Mouse (Mus musculus) intestine, embryonic 15.5 days (tissue): ENCODE data around the gene Hagh. TPM values are rescaled to one million over a fixed set of nuclear protein-coding genes. Genes with fewer than 3 reads are reported as not detected.

Source experiments
- ATAC-seq: fragments of 200-750 bp; cut with Nextera tagmentation; 2 replicates; pipeline ENCODE4 v1.8.0; 2017; ENCODE audit warnings: moderate TSS enrichment, moderate library complexity
- H3K27ac ChIP-seq: fragments of 300-500 bp; sonication (generic); 2 replicates; pipeline ENCODE4 v1.5.1; 2015; ENCODE audit warnings: mild to moderate bottlenecking, inconsistent platforms
- H3K27me3 ChIP-seq: fragments of 300-500 bp; sonication (generic); replicated peaks from 2 replicates; pipeline ENCODE4 v1.6.1; 2015; ENCODE audit warnings: inconsistent platforms
- H3K36me3 ChIP-seq: fragments of 300-500 bp; sonication (generic); 2 replicates; pipeline ENCODE4 v1.6.1; 2015; ENCODE audit warnings: inconsistent platforms
- H3K4me1 ChIP-seq: fragments of 300-500 bp; sonication (generic); replicated peaks from 2 replicates; pipeline ENCODE4 v1.6.1; 2015; ENCODE audit warnings: inconsistent platforms
- H3K4me2 ChIP-seq: fragments of 300-500 bp; sonication (generic); replicated peaks from 2 replicates; pipeline ENCODE4 v1.6.1; 2015; ENCODE audit warnings: mild to moderate bottlenecking, inconsistent platforms
- H3K4me3 ChIP-seq: fragments of 300-500 bp; sonication (generic); replicated peaks from 2 replicates; pipeline ENCODE4 v1.5.1; 2015; ENCODE audit warnings: inconsistent platforms
- H3K9ac ChIP-seq: fragments of 300-500 bp; sonication (generic); 2 replicates; pipeline ENCODE4 v1.6.1; 2015; ENCODE audit warnings: inconsistent platforms
- H3K9me3 ChIP-seq: fragments of 300-500 bp; sonication (generic); 2 replicates; pipeline ENCODE4 v1.6.1; 2016; ENCODE audit warnings: inconsistent platforms
- WGBS: fragments of 180-500 bp; shearing (Covaris S2); methylation state at CpG from one replicate; pipeline ENCODE4 v1.1.7; 2015; 5-methylcytosine and 5-hydroxymethylcytosine counted together
- polyA plus RNA-seq: library from polyadenylated mRNA; unstranded; fragments of >200 nt; fragmentation: Nextera tagmentation; extraction: Ambion mirVana; gene quantifications from 2 replicates; pipeline ENCODE4 v1.2.1, GENCODE M21; 2015

The Hagh gene
- polyA plus RNA-seq, result 55.1 and 69.8 TPM in 2 replicates

DNA sequence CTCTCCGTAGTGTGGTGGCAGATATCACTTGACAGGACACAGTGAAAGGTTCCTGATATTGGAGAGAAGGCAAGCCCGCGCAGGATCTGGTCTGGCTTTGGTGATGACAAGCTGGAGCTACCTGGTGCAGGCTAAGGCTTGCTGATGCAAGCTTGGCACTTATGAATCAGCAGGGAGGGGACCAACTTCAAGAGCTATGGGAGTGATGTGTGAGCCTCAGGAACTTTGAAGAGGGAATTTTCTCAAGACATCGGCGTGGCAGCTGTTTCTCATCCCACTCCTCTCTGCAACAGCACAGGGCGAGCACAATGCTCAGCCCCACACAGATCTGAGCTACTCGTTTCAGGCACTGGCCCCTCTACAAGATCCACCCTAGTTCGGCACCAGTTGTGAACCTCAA, at the start of gene Hagh:
TSS of gene Hagh (plus strand) at position 302 of the 400 bp plus-strand sequence.
- no peak for ATAC-seq
- H3K4me2 ChIP-seq, result no peak within 1 kb of the TSS
- H3K4me3 ChIP-seq, result no peak within 1 kb of the TSS
- no peak within 1 kb of the TSS for H3K27ac ChIP-seq
- WGBS, result 58% methylated on average over 8 of the region's 8 CpGs
- no peaks in the 10 kb centered on the region for H3K9me3 ChIP-seq
- no peak within 1 kb of the TSS for H3K9ac ChIP-seq
- H3K36me3 ChIP-seq, result no peaks in the 10 kb centered on the region
- 0 out of 2 replicates have a peak, but pooled peaks cover 3% of the 10 kb centered on the region for H3K27me3 ChIP-seq
- H3K4me1 ChIP-seq, result no peaks in the 10 kb centered on the region

DNA sequence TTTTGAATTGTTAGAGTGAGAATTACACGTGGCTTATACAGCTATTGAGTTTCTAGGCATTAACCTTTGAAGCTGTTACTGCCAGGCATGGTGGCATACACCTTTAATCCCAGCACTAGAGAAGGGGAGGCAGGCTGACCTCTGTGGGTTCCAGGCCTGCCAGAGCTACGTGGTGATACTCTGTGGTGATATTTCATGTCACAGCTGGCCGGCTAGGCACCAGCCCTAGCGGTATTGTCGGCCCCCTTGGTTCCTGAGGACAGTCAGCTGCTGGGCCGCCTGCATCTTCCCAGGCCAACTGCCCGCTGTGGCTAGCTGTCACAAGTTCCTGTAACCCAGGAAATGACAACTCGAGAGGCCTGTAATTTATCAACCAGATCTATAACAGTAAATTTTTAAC, 47.8 kb upstream of the Hagh start:
- Histone ChIP-seq H3K9ac (no peak overlapping the region), H3K4me2 (no peak overlapping the region), H3K36me3 (no peaks in the 10 kb centered on the region), H3K27me3 (no peaks in the 10 kb centered on the region), H3K4me1 (no peaks in the 10 kb centered on the region), H3K4me3 (no peak overlapping the region), H3K27ac (no peak overlapping the region), H3K9me3 (no peaks in the 10 kb centered on the region)
- 49% methylated on average over 8 of the region's 8 CpGs for WGBS
- ATAC-seq, result no peak

DNA sequence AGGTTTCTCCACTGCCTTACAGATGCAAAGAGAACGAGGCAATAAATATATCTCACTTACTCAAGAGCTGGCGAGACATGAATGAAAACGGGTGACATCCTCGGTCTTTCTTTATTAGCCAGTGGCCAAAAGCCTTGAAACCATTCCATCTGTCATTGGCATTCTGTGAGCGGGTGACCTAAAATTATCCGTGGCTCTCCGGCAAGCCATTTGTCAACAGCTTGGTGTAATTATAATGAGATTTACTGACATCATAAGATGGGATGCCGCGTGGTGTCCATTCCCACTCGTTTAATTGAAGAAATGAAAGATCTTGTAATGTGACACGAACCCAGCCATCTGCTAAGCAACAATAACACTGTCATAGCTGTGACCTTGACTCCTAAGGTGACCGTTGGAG, 45.2 kb upstream of the Hagh start:
- no peaks in the 10 kb centered on the region for H3K9me3 ChIP-seq
- H3K36me3 ChIP-seq, result no peaks in the 10 kb centered on the region
- no peak overlapping the region for H3K9ac ChIP-seq
- no peak for ATAC-seq
- H3K27ac ChIP-seq, result no peak overlapping the region
- H3K4me2 ChIP-seq, result no peak overlapping the region
- H3K4me1 ChIP-seq, result no peaks in the 10 kb centered on the region
- H3K4me3 ChIP-seq, result no peak overlapping the region
- H3K27me3 ChIP-seq, result no peaks in the 10 kb centered on the region
- 76% methylated on average over 12 of the region's 12 CpGs for WGBS

DNA sequence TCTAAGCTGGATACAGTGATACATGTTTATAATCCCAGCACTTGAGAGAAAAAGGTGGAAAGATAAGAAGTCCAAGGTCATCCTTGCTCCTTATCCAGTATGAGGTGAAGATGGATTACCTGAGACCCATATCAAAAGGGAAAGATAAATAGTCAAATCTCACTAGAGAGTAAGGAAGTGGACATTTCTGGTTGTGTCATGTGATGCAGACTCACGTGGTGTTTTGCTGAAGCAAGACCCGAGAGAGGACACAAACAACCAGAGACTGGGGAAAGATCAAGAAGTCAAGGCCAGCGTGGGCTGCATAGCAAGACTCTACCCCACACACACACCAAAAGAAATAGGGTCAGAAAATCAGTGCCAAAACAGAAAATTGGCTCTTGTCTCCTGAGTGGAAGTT, 43.0 kb upstream of the Hagh start:
- WGBS, result 60% methylated on average over 3 of the region's 3 CpGs

DNA sequence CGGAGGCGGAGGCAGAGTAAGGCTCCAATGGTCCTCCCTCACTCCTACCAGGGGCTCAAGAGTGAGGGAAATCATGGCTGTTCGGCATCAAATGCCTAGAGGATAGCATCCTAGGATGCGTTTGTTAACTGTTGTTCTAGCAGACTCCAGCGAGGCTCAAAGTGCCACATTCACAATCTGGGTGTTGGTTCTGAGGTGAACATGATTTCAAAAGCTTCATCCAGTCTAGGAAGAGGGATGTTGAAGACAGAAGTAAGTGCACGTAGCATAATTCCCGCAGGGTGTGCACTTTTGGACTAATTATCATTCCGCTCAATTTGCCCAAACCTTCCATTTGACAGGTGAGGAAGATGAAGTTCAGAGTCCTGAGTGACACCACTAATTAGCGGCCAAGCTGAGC, 41.7 kb upstream of the Hagh start:
- Histone ChIP-seq H3K36me3 (no peaks in the 10 kb centered on the region), H3K27me3 (no peaks in the 10 kb centered on the region), H3K4me2 (no peak overlapping the region), H3K4me1 (no peaks in the 10 kb centered on the region), H3K4me3 (no peak overlapping the region), H3K27ac (no peak overlapping the region), H3K9ac (no peak overlapping the region), H3K9me3 (no peaks in the 10 kb centered on the region)
- WGBS, result 56% methylated on average over 9 of the region's 9 CpGs
- no peak for ATAC-seq

More for the DNA sequence above, 43.0 kb upstream of the Hagh start:
- Histone ChIP-seq H3K4me1 (no peaks in the 10 kb centered on the region), H3K27ac (no peak overlapping the region), H3K27me3 (no peaks in the 10 kb centered on the region), H3K36me3 (no peaks in the 10 kb centered on the region), H3K9me3 (no peaks in the 10 kb centered on the region), H3K4me2 (no peak overlapping the region), H3K4me3 (no peak overlapping the region), H3K9ac (no peak overlapping the region)
- no peak for ATAC-seq

DNA sequence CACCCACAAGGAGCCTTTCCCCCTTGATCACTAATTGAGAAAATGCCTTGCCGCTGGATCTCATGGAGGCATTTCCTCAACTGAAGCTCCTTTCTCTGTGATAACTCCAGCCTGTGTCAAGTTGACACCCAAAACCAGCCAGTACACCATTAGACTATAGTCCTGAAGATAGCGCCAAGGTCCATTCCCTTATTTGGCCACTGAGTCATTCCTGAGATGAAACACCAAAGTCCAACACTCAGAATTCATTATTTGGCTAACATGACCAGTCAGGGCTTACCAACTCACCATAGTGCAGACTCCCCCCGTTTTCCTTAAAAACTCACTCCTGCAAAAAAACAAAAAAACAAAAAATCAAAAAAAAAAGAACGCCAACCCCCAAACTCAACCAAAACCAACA, 40.5 kb upstream of the Hagh start:
- no peaks in the 10 kb centered on the region for H3K9me3 ChIP-seq
- peaks cover 4% of the 10 kb centered on the region for H3K27me3 ChIP-seq
- ATAC-seq, result no peak
- no peak overlapping the region for H3K9ac ChIP-seq
- WGBS, result 80% methylated on average over 4 of the region's 4 CpGs
- H3K4me1 ChIP-seq, result peaks cover 1% of the 10 kb centered on the region; the same call in 1 of the 2 replicates
- no peak overlapping the region for H3K4me2 ChIP-seq
- no peak overlapping the region for H3K27ac ChIP-seq
- no peaks in the 10 kb centered on the region for H3K36me3 ChIP-seq
- H3K4me3 ChIP-seq, result no peak overlapping the region

DNA sequence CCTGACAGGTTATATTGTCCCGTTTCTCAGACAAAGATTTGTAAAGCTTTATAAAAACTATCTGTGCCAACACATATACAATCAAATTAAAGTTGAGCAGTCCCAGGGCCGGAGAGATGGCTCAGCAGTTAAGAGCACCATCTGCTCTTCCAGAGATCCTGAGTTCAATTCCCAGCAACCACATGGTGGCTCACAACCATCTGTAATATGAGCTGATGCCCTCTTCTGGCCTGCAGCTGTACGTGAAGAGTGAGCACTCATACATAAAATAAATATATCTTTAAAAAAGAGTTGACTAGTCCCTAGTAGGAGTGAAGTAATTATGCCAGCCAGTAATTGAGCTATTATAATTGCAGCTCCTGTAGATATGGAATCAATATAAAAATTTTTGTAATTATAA, 39.4 kb upstream of the Hagh start:
- no peaks in the 10 kb centered on the region for H3K9me3 ChIP-seq
- WGBS, result 50% methylated on average over 3 of the region's 3 CpGs

DNA sequence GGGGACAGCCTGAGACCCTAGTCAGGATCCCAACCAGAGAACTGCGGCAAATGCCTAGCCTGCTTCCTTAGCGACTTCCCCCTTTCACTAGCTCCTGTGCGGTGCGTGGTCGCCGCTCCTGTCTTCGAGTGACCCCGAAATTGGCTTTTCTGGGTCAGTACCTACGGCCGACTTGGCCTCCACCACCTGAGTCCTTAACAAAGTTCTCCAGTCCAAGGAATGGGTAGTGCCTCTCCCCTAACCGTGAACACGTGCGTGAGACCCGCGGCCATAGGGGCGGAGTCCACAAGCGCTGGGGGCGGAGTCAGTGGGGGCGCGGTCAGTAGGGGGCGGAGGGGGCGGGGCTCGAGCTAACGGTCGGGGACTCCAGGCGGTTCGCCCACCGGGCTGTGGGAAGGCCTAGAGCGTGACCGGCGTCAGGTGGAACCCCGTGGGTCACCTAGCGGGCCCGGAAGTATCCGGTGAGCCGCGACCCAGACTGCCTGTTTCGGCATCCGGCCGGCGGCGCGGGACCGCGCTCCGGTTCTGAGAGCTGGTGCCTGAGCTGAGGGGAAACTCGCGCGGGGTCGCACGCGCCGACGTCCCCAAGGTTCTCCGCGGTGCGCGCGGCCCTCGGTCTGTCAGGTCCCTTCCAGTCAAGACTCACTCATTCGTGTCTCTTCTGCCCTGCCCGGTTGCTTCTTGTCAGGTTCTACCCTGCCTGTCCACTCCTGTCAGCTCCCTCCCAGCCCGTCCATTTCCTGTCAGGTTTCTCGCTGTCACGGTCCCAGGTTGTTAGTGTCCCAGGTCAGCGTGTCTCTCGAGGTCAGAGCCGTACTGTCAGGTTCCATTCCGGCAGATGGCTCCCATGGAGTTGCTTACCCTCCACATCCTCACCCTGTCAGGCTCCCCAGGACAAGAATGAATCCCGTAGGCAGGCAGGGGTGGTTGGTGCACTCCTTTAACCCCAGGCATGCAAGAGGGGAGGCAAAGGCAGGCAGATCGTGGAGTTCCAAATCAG, 35.7 kb upstream of the Hagh start, which contains the start of gene Meiob:
TSS of gene Meiob (plus strand) at position 338 of the 1,000 bp plus-strand sequence.
- ATAC-seq, result peak; percentile 97
- peak within 1 kb of the TSS; percentile 66 for H3K4me3 ChIP-seq
- H3K27me3 ChIP-seq, result peaks cover 12% of the 10 kb centered on the region
- H3K4me1 ChIP-seq, result peaks cover 4% of the 10 kb centered on the region; the same call in 1 of the 2 replicates
- H3K9ac ChIP-seq, result peak within 1 kb of the TSS; percentile 53
- no peak within 1 kb of the TSS for H3K27ac ChIP-seq
- H3K4me2 ChIP-seq, result peak within 1 kb of the TSS; percentile 96
- H3K36me3 ChIP-seq, result no peaks in the 10 kb centered on the region
- H3K9me3 ChIP-seq, result no peaks in the 10 kb centered on the region
- under 1% methylated on average over 71 of the region's 71 CpGs for WGBS

More for the DNA sequence above, 39.4 kb upstream of the Hagh start:
- H3K9ac ChIP-seq, result no peak overlapping the region
- no peak overlapping the region for H3K4me3 ChIP-seq
- H3K27me3 ChIP-seq, result peaks cover 12% of the 10 kb centered on the region
- no peak for ATAC-seq
- H3K4me1 ChIP-seq, result peaks cover 4% of the 10 kb centered on the region; the same call in 1 of the 2 replicates
- H3K27ac ChIP-seq, result no peak overlapping the region
- H3K36me3 ChIP-seq, result no peaks in the 10 kb centered on the region
- no peak overlapping the region for H3K4me2 ChIP-seq

DNA sequence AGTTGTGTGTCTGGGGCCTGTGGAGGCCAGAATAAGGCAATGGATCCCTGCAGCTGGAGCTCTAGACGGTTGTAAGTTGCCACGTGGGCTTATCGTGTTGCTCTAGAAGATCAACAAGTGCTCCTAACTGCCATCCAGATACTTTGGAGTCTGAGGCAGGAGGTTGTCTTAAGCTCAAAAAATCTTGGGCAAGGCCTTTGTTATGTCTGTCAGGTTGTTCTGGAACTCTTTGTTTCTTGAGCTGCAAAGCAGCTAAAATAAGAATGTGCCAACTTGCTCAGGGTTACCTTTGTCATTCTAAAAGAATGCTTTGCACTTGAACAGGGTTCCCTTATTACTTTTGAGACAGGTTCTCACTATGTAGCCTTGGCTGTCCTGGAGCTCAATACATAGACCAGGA, 28.7 kb upstream of the Hagh start:
- H3K9me3 ChIP-seq, result no peaks in the 10 kb centered on the region
- WGBS, result 73% methylated on average over 3 of the region's 3 CpGs
- no peaks in the 10 kb centered on the region; the same call in 1 of the 2 replicates for H3K27me3 ChIP-seq
- H3K4me3 ChIP-seq, result no peak overlapping the region
- no peaks in the 10 kb centered on the region for H3K4me1 ChIP-seq
- ATAC-seq, result no peak
- no peaks in the 10 kb centered on the region for H3K36me3 ChIP-seq
- H3K27ac ChIP-seq, result no peak overlapping the region
- H3K9ac ChIP-seq, result no peak overlapping the region
- H3K4me2 ChIP-seq, result no peak overlapping the region

DNA sequence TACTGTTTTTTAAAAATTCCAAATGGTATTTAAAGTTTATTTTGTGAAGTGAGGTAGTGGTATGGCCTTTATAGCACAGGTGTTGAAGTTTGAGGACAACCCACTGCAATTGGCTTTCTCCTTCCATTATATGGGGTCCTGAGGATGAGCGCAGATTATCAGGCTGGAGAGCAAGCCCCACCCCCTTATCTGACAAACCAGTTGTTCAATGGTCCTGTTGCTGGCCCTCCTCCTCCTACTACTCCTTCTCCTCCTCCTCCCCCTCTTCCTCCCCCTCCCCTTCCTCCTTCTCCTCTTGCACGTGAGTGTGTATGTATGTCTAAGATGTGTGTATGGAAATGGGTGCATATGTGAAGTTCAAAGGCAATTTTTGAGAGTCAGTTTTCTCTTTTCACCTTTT, 27.7 kb upstream of the Hagh start:
- 36% methylated on average over 2 of the region's 2 CpGs for WGBS
- no peak overlapping the region for H3K4me3 ChIP-seq
- H3K9ac ChIP-seq, result no peak overlapping the region
- no peak overlapping the region for H3K4me2 ChIP-seq
- no peaks in the 10 kb centered on the region for H3K4me1 ChIP-seq
- no peak overlapping the region for H3K27ac ChIP-seq
- ATAC-seq, result no peak
- no peaks in the 10 kb centered on the region; the same call in 1 of the 2 replicates for H3K27me3 ChIP-seq
- H3K36me3 ChIP-seq, result no peaks in the 10 kb centered on the region
- no peaks in the 10 kb centered on the region for H3K9me3 ChIP-seq

DNA sequence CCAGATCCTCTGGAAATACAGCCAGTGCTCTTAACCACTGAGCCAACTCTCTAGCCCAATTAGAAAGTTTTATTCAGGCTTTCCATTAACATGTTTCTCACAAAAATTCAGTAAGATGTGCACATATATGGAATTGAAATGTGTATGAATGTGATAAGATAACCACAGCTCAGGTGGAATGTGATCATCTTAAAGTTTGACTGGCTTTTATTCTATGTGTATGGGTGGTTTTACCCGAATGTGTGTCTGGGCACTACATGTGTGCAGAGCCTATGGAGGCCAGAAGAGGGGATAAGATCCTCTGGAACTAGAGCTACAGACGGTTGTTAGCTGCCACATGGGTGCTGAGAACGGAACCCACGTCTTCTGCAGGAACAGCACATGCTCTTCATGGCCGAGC, 24.7 kb upstream of the Hagh start:
- 80% methylated on average over 5 of the region's 5 CpGs for WGBS

DNA sequence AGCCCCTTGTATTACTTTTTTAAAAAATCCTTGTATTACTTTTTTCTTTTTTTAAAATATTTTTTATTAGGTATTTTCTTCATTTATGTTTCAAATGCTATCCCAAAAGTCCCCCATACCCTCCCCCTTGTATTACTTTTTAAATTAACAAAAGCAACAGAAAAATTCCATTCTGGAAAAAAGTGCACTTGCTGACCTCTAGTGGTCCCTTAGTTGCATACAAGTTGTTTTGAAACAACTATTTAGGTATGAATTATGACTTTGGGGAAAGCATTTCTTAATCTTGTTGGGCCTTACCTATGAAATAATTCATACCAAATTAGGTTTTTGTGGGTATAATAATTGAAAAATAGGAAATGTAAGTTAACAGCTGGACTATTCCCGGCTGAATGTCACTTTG, 22.4 kb upstream of the Hagh start:
- H3K4me3 ChIP-seq, result no peak overlapping the region
- no peak for ATAC-seq
- no peak overlapping the region for H3K4me2 ChIP-seq
- 36% methylated on average over 1 of the region's 1 CpGs for WGBS
- no peaks in the 10 kb centered on the region for H3K36me3 ChIP-seq
- H3K27ac ChIP-seq, result no peak overlapping the region
- H3K9me3 ChIP-seq, result no peaks in the 10 kb centered on the region
- no peak overlapping the region for H3K9ac ChIP-seq
- no peaks in the 10 kb centered on the region for H3K27me3 ChIP-seq
- H3K4me1 ChIP-seq, result no peaks in the 10 kb centered on the region

More for the DNA sequence above, 24.7 kb upstream of the Hagh start:
- Histone ChIP-seq H3K36me3 (no peaks in the 10 kb centered on the region), H3K4me1 (no peaks in the 10 kb centered on the region), H3K27ac (no peak overlapping the region), H3K9me3 (no peaks in the 10 kb centered on the region), H3K27me3 (no peaks in the 10 kb centered on the region), H3K4me2 (no peak overlapping the region), H3K9ac (no peak overlapping the region), H3K4me3 (no peak overlapping the region)
- ATAC-seq, result no peak
